Mouse (Mus musculus) limb, embryonic 11.5 days (tissue): ENCODE results near the gene Abce1. TPM values are rescaled to one million over a fixed set of nuclear protein-coding genes. Genes with fewer than 3 reads are reported as not detected.

Experiments
- ATAC-seq: fragments of 200-750 bp; cut with Nextera tagmentation; 2 replicates; pipeline ENCODE4 v1.8.0; 2017; ENCODE audit warnings: low read depth; ENCODE audit not compliant: insufficient number of reproducible peaks, low FRiP score, low TSS enrichment
- DNase-seq: peaks from one replicate; pipeline ENCODE4 v3.0.0-alpha.2; 2015; ENCODE audit warnings: low spot score
- H3K27ac ChIP-seq: fragments of 300-500 bp; sonication (generic); replicated peaks from 2 replicates; pipeline ENCODE4 v1.5.1; 2014; ENCODE audit warnings: low read depth, mild to moderate bottlenecking, low read length
- H3K27me3 ChIP-seq: fragments of 300-500 bp; sonication (generic); 2 replicates; pipeline ENCODE4 v1.6.1; 2014; ENCODE audit warnings: mild to moderate bottlenecking, low read length, mixed read lengths; ENCODE audit not compliant: control insufficient read depth, insufficient read depth
- H3K36me3 ChIP-seq: fragments of 300-500 bp; sonication (generic); 2 replicates; pipeline ENCODE4 v1.6.1; 2014; ENCODE audit warnings: mild to moderate bottlenecking, low read length, moderate library complexity, mixed read lengths; ENCODE audit not compliant: control insufficient read depth, insufficient read depth
- H3K4me1 ChIP-seq: fragments of 300-500 bp; sonication (generic); 2 replicates; pipeline ENCODE4 v1.6.1; 2014; ENCODE audit warnings: low read length, mixed read lengths; ENCODE audit not compliant: control insufficient read depth, insufficient read depth
- H3K4me2 ChIP-seq: fragments of 300-500 bp; sonication (generic); 2 replicates; pipeline ENCODE4 v1.6.1; 2014; ENCODE audit warnings: low read depth, mild to moderate bottlenecking, moderate library complexity; ENCODE audit not compliant: severe bottlenecking
- H3K4me3 ChIP-seq: fragments of 300-500 bp; sonication (generic); 2 replicates; pipeline ENCODE4 v1.5.1; 2014; ENCODE audit warnings: low read depth, low read length
- H3K9ac ChIP-seq: fragments of 300-500 bp; sonication (generic); 2 replicates; pipeline ENCODE4 v1.6.1; 2014; ENCODE audit warnings: mild to moderate bottlenecking, low read length
- H3K9me3 ChIP-seq: fragments of 300-500 bp; sonication (generic); 2 replicates; pipeline ENCODE4 v1.6.1; 2016; ENCODE audit warnings: low read length; ENCODE audit not compliant: control insufficient read depth
- WGBS: fragments of 180-500 bp; shearing (Covaris S2); extraction: QIAGEN DNeasy Blood & Tissue Kit; methylation state at CpG from one replicate; pipeline ENCODE4 v1.1.7; 2014; 5-methylcytosine and 5-hydroxymethylcytosine counted together
- polyA plus RNA-seq: library from polyadenylated mRNA; unstranded; fragments of >200 nt; fragmentation: Nextera tagmentation; extraction: Ambion mirVana; gene quantifications from 2 replicates; pipeline ENCODE4 v1.2.1, GENCODE M21; 2014

The Abce1 gene
- 135 and 144 TPM in 2 replicates for polyA plus RNA-seq

DNA sequence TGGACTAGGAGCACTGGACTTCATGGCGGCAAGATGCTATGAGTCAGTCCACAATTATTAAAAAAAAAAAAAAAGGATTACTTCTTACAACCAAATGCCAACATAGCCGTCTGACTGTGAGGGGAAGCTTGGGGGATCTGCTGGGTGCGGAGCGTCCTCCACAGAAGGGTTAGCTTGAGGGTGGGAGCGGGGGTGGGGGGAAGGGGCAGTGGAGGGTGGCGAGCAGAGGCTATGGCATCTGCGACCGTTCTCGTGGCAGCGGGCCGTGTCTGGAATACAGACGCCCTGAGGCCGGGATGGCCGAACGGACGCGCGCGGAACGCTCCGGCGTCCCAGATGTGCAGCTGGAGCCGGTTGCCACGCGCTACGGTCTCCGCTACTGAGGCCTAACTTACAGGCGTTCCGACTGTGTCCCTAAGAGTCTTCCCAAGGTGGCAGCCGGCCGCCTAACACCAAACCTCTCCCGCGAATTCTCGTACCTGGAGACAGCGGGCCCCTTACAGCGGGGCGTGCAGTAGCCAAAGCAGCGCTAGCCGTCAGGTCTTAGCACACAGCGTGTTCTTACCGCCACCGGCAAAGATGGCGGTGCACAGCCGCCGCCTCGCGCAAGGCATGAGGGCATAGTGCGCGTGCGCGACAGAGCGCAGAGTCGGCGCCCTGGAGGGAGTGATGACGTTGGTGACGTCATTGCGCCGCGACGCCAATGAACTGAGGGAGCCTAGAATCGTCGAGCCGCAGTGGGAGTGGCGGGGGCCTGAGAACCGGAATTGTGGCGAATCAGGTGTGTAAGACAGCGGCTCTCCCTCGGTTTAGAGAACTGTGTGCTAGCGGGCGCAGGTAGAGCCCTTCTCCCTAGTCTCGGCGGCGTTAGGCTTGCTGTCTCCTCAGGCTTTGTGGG is at the start of gene Abce1, which contains the start of gene Anapc10:
Gene Abce1 (minus strand): TSS at position 677 of the 898 bp plus-strand sequence.
Gene Anapc10 (plus strand): TSS at position 757 of the 898 bp plus-strand sequence.
- peak; percentile 100 for DNase-seq
- H3K27ac ChIP-seq, result peak within 1 kb of the TSS; percentile 64; the same call in 1 of the 2 replicates
- no peaks in the 10 kb centered on the region for H3K4me1 ChIP-seq
- H3K9ac ChIP-seq, result peak within 1 kb of the TSS; percentile 89
- no peaks in the 10 kb centered on the region for H3K9me3 ChIP-seq
- peaks cover 2% of the 10 kb centered on the region; the same call in 1 of the 2 replicates for H3K36me3 ChIP-seq
- peak within 1 kb of the TSS; percentile 67 for H3K4me2 ChIP-seq
- WGBS, result under 1% methylated on average over 73 of the region's 73 CpGs
- H3K4me3 ChIP-seq, result peak within 1 kb of the TSS; percentile 89
- ATAC-seq, result peak; percentile 98
- no peaks in the 10 kb centered on the region for H3K27me3 ChIP-seq

DNA sequence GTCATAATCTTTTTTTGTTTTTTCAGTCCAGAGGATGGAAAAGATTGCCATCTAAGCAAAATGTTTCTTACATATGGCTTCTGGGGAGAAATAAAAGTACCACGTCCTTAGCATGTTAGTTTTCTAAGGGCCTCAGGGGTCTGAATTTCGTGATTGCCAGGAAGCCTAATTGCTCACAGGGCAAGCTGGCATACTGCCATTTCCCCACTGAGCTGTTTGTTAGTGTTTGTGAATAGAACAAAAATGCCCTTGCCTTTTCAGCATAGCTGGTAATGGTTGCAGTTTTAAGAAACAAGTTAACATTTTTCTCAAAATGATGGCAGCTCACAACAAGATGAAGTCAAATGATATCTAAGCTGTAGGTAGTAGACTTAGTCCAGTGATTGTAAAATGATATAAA is 38.8 kb upstream of the Abce1 start:
- WGBS, result 48% methylated on average over 2 of the region's 2 CpGs
- Histone ChIP-seq H3K4me3 (no peak overlapping the region), H3K4me1 (no peaks in the 10 kb centered on the region), H3K9me3 (no peaks in the 10 kb centered on the region), H3K9ac (no peak overlapping the region), H3K27ac (no peak overlapping the region), H3K4me2 (no peak overlapping the region), H3K27me3 (no peaks in the 10 kb centered on the region), H3K36me3 (no peaks in the 10 kb centered on the region)
- no peak for DNase-seq
- ATAC-seq, result no peak

DNA sequence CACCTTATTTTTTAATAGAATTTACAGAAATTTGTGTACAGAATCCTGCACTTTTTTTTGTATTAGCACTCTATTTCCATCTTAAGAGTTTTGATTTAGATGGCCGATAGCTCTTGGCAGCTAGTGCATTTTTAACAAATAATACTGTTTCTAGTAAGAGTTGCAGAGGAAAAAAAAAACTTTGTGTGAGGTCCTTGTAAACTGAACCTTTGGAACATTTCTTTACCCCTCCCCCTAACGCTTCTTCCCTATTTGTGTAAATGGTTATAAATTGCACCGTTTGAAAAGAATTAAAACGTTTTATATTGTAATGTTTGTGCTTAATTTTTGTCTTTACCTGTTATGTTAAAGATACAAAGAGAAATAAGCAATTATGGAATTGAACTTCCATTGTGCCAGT is 37.1 kb upstream of the Abce1 start:
- H3K4me1 ChIP-seq, result no peaks in the 10 kb centered on the region
- no peaks in the 10 kb centered on the region for H3K36me3 ChIP-seq
- no peaks in the 10 kb centered on the region for H3K27me3 ChIP-seq
- no peak overlapping the region for H3K27ac ChIP-seq
- no peak overlapping the region for H3K4me3 ChIP-seq
- 71% methylated on average over 4 of the region's 4 CpGs for whole genome bisulfite sequencing
- no peak overlapping the region for H3K9ac ChIP-seq
- DNase-seq (no peak), ATAC-seq (no peak)
- H3K4me2 ChIP-seq, result no peak overlapping the region
- H3K9me3 ChIP-seq, result no peaks in the 10 kb centered on the region

DNA sequence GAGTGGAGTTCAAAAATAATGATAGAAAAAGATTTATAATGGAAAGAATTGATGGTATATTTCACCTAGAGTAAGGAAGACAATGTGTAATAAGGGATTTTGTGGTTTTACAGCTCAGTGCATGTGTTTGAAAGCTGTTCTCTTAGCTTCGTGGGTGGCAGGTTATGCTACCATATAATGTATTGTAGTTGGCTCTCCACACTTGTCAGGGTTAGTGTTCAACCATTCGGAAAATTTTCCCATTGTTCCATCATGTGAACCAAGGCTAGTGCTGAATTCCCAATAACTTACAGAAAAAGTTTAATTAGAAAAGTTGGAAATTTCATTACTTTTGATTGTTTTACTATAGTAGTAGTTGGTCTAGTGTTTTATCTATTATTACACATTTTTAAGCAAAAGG is 36.6 kb upstream of the Abce1 start:
- 84% methylated on average over 2 of the region's 2 CpGs for WGBS
- no peaks in the 10 kb centered on the region for H3K4me1 ChIP-seq
- no peak overlapping the region for H3K4me2 ChIP-seq
- no peak overlapping the region for H3K27ac ChIP-seq
- H3K27me3 ChIP-seq, result no peaks in the 10 kb centered on the region
- H3K9me3 ChIP-seq, result no peaks in the 10 kb centered on the region
- no peak overlapping the region for H3K9ac ChIP-seq
- H3K36me3 ChIP-seq, result no peaks in the 10 kb centered on the region
- no peak for ATAC-seq
- H3K4me3 ChIP-seq, result no peak overlapping the region
- DNase-seq, result no peak

DNA sequence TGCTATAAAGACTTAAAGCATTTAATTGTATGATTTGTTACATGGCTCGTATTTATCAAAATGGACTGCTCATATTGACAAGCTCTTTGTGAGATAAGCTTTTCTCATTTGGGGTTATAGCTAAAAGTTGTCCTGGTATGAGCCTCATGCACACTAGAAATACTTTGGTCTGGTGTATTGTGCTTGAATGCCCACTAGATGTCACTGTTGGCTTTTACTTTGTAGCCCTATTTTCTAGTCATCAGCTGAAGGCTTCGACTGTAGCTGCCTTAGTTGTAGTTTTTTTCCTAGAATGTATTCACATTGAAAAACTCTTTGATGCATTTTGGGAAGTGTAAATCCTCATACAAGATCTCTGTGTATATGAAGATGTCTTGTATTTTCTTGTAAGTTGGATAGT is 22.8 kb upstream of the Abce1 start:
- ATAC-seq (no peak), DNase-seq (no peak)
- no peak overlapping the region for H3K27ac ChIP-seq
- H3K4me1 ChIP-seq, result no peaks in the 10 kb centered on the region
- H3K9me3 ChIP-seq, result no peaks in the 10 kb centered on the region
- WGBS, result 33% methylated on average over 2 of the region's 2 CpGs
- no peaks in the 10 kb centered on the region for H3K36me3 ChIP-seq
- H3K4me3 ChIP-seq, result no peak overlapping the region
- H3K27me3 ChIP-seq, result no peaks in the 10 kb centered on the region
- H3K4me2 ChIP-seq, result no peak overlapping the region
- H3K9ac ChIP-seq, result no peak overlapping the region

DNA sequence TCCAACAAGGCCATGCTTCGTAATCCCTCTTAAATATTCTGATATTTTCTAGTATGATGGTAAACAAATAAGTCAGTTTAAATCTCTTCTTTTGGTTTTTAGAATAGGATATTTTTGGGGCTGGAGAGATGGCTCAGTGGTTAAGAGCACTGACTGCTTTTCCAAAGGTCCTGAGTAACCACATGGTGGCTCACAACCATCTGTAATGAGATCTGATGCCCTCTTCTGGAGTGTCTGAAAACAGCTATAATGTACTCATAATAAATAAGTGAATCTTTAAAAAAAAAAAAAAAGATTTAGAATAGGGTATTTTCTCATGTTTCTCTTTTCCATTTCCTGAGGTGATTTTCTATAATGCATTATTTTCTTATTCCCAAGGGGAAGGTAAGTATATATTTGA is 16.4 kb upstream of the Abce1 start:
- H3K4me3 ChIP-seq, result no peak overlapping the region
- ATAC-seq, result no peak
- H3K27ac ChIP-seq, result no peak overlapping the region
- no peaks in the 10 kb centered on the region for H3K27me3 ChIP-seq
- no peaks in the 10 kb centered on the region for H3K4me1 ChIP-seq
- no peak for DNase-seq
- no peaks in the 10 kb centered on the region for H3K9me3 ChIP-seq
- no peaks in the 10 kb centered on the region for H3K36me3 ChIP-seq
- no peak overlapping the region for H3K9ac ChIP-seq
- 94% methylated on average over 1 of the region's 1 CpGs for WGBS
- H3K4me2 ChIP-seq, result no peak overlapping the region

DNA sequence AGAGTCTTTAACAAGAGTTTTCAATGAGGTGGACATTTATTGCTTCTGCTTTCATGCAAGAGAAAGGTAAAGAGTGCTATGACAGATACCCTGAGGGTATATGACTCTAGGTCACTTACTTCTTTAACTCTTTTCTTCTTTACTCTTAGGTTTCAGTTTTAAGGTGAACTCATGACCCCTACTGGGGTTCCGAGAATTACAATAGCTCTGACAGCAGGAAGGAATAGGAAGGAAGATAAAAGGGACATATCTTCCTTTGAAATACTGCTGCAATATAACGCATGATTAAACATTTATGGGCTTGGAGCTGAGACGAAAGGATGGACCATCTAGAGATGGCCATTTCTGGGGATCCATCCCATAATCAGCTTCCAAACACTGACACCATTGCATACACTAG is 13.0 kb upstream of the Abce1 start:
- Histone ChIP-seq H3K9me3 (no peaks in the 10 kb centered on the region), H3K4me3 (no peak overlapping the region), H3K36me3 (peaks cover 3% of the 10 kb centered on the region; the same call in 1 of the 2 replicates), H3K27me3 (no peaks in the 10 kb centered on the region), H3K9ac (no peak overlapping the region), H3K4me2 (no peak overlapping the region), H3K27ac (no peak overlapping the region), H3K4me1 (no peaks in the 10 kb centered on the region)
- ATAC-seq (no peak), DNase-seq (no peak)
- 57% methylated on average over 3 of the region's 3 CpGs for WGBS

DNA sequence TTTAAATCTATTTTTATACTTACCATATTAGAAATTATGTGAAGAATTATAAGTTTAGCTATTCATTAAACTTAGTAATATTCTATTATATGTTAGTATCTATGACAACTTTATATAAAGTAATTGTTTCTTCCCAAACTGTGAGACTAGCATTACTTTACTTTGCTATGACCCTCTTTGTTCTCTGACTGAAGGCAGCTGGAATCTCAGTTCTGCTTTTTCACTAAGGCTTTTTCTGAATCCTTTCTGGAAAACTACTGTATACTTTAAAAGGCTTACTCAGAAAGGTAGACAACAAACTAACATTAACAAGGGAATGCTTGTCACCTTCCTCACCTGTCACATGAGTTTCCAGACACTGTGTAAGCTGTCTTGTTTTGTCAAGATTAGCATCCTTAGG is 11.8 kb upstream of the Abce1 start:
- Histone ChIP-seq H3K4me3 (no peak overlapping the region), H3K4me1 (no peaks in the 10 kb centered on the region), H3K4me2 (no peak overlapping the region), H3K9me3 (no peaks in the 10 kb centered on the region), H3K9ac (no peak overlapping the region), H3K27me3 (no peaks in the 10 kb centered on the region), H3K27ac (no peak overlapping the region), H3K36me3 (peaks cover 3% of the 10 kb centered on the region; the same call in 1 of the 2 replicates)
- ATAC-seq (no peak), DNase-seq (no peak)
